Comparison of ENCODE assay signal across 20 mouse cellular contexts in the genomic region with DNA sequence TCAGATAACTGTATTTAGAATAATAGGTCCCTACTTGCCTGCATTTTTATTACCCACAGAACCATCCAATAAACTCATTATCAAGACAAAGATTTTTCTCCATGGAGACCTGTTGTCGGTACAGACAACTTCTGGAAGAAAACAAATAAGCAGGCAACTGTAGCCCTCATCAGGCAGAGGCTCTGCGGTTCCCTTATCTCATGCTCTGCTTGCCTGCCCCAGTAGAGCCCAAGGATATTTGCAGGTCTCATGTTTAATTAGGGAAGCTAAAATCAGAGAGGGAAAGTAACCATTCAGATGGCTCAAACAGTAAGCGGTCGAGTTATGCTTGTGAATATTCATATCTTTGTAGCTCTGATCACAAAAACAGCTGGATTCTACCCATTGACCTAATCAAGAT.
DNase-seq lines count a peak whose midpoint lies in the region; TF ChIP-seq lines count a peak whose summit lies in the region.
"Had no signal": no experiment of that assay in that cellular context is flagged by ENCODE, and none has a peak within 500 bp of the region (broad histone marks: within the 10 kb centered on the region; RNA-seq: fewer than 3 reads in every experiment).

No protein-coding gene starts in this region.

- no peaks in the 10 kb centered on the region for H3K9me3 ChIP-seq in MEL (replicated peaks; ENCODE audit: insufficient read depth, low read length)
- H3K9me3 ChIP-seq: G1E had no signal

- peaks cover 2 to 15% of the 10 kb centered on the region in 2 experiments for H3K4me1 ChIP-seq in MEL (ENCODE audit: control insufficient read depth in 1 of 2, insufficient read depth in 2 of 2, low read length in 2 of 2)

- TF ChIP-seq EP300 in MEL (IDR thresholded peaks at IDR 0.05; ENCODE audit: low read depth in 1 of 2, low read length in 2 of 2), result peak; percentile 29 to 65; a peak in 3 of 4 replicates

- TF ChIP-seq RAD21 in MEL (IDR thresholded peaks at IDR 0.05; ENCODE audit: low read depth, low read length), result no peak

- no peak for TF ChIP-seq CTCF in MEL (IDR thresholded peaks at IDR 0.05 in 2 of 3, conservative IDR thresholded peaks at IDR 0.05 in 1 of 3; ENCODE audit: control insufficient read depth in 1 of 3, insufficient read depth in 1 of 3, low read depth in 2 of 3, low read length in 3 of 3, poor library complexity in 1 of 3, severe bottlenecking in 1 of 3)

- H3K27ac ChIP-seq in MEL (ENCODE audit: control insufficient read depth, low read depth, low read length), result no peak overlapping the region

- peaks cover 0 to 8% of the 10 kb centered on the region in 2 experiments; a peak in 2 of 4 replicates for H3K36me3 ChIP-seq in MEL (ENCODE audit: control insufficient read depth in 1 of 2, insufficient read depth in 2 of 2, low read length in 2 of 2)
- H3K36me3 ChIP-seq: G1E had no signal

- H3K9ac ChIP-seq in MEL (ENCODE audit: control insufficient read depth, low read depth, low read length, poor library complexity, severe bottlenecking), result no peak overlapping the region

- no peak for TF ChIP-seq POLR2A in MEL (IDR thresholded peaks at IDR 0.05; ENCODE audit: control insufficient read depth in 1 of 2, insufficient read depth in 1 of 2, low read depth in 1 of 2, low read length in 2 of 2, poor library complexity in 1 of 2)

- H3K27me3 ChIP-seq in MEL (ENCODE audit: control insufficient read depth in 1 of 2, insufficient read depth in 2 of 2, low read length in 2 of 2), result no peaks in the 10 kb centered on the region; a peak in 1 of 4 replicates
- H3K27me3 ChIP-seq: CH12.LX had no signal

- H3K79me2 ChIP-seq in MEL (ENCODE audit: control insufficient read depth, insufficient read depth, low read length, poor library complexity), result no peaks in the 10 kb centered on the region

- peak; percentile 18 for DNase-seq in ovary, adult 18-20 months (ENCODE audit: low spot score)
- no peak for DNase-seq in ovary, postnatal 10 days (ENCODE audit: low spot score)
- DNase-seq in MEL (ENCODE audit: low read depth, low spot score) (peak; percentile 76), MEL-GATA-1-ER (ENCODE audit: extremely low read depth, low read depth) (peak; percentile 66)
- no peak for DNase-seq in heart, postnatal 25 days (ENCODE audit: low spot score)
- DNase-seq in kidney, postnatal 10 days, result no peak
- DNase-seq: adrenal gland, adult 2 months; adrenal gland, adult 8-10 months; adrenal gland, postnatal 10 days; adrenal gland, postnatal 14 days; adrenal gland, postnatal 25 days; adrenal gland, postnatal 36 days; B cell, adult 2 months; cerebellum, adult 11 months; cerebellum, adult 11-12 months; cerebellum, adult 18-20 months; cerebellum, adult 2 months; cerebellum, adult 8-10 months had no signal

- no peak overlapping the region for H3K4me3 ChIP-seq in MEL (ENCODE audit: control insufficient read depth in 1 of 2, insufficient read depth in 1 of 2, low read depth in 2 of 2, low read length in 2 of 2)

- intact Hi-C loops in heart, postnatal 25 days (cut with DNase I), result no loop called here

TF ChIP-seq in MEL, 35 proteins besides CTCF, POLR2A, EP300 and RAD21:
- peak; percentile 76 for TF ChIP-seq GATA1 (IDR thresholded peaks at IDR 0.05; ENCODE audit: low read depth, low read length)
- TF ChIP-seq JUND (IDR thresholded peaks at IDR 0.05; ENCODE audit: low read depth, low read length), result no peak
- TF ChIP-seq ETS1 (IDR thresholded peaks at IDR 0.05; ENCODE audit: low read depth, low read length), result peak; percentile 24; the same call in 1 of the 2 replicates
- peak; percentile 74 for TF ChIP-seq RCOR1 (IDR thresholded peaks at IDR 0.05; ENCODE audit: low read depth, low read length)

Comparison
In these comparisons a context has a peak if more than half of its experiments do, and no peak if none do; other contexts are left out.
1. DNase-seq: peak in ovary, adult 18-20 months (single experiment), MEL (single experiment) and MEL-GATA-1-ER (single experiment); none in ovary, postnatal 10 days (single experiment), heart, postnatal 25 days (single experiment) and kidney, postnatal 10 days (single experiment).